Mouse (Mus musculus) MEL (cell line): ENCODE data around the gene Wee1. TPM values are rescaled to one million over a fixed set of nuclear protein-coding genes. Genes with fewer than 3 reads are reported as not detected.

Experiments used
- DNase-seq: peaks from one replicate; pipeline ENCODE4 v3.0.0; 2011; ENCODE audit warnings: low read depth, low spot score
- H3K27ac ChIP-seq: 2 replicates; pipeline ENCODE4 v1.5.1; 2012; ENCODE audit warnings: low read depth, mild to moderate bottlenecking, control low read depth, low read length, moderate library complexity; ENCODE audit not compliant: control insufficient read depth
- H3K27me3 ChIP-seq, 2 experiments: fragments of 150-350 bp in 1 of 2; sonication (generic) in 1 of 2; 2 replicates each; pipeline ENCODE4 v1.6.1; 2012; ENCODE audit warnings: low read length in 2 of 2, mild to moderate bottlenecking in 2 of 2, improper control_type of control experiment in 1 of 2, moderate library complexity in 1 of 2; ENCODE audit not compliant: insufficient read depth in 2 of 2, control insufficient read depth in 1 of 2
- H3K36me3 ChIP-seq, 2 experiments: 2 replicates each; pipeline ENCODE4 v1.6.1; 2012 to 2014; ENCODE audit warnings: low read length in 2 of 2, improper control_type of control experiment in 1 of 2, inconsistent platforms in 1 of 2, mild to moderate bottlenecking in 1 of 2; ENCODE audit not compliant: insufficient read depth in 2 of 2, control insufficient read depth in 1 of 2
- H3K4me1 ChIP-seq, 2 experiments: fragments of 150-350 bp in 1 of 2; sonication (generic) in 1 of 2; 2 replicates each; pipeline ENCODE4 v1.6.1; 2012; ENCODE audit warnings: low read length in 2 of 2, improper control_type of control experiment in 1 of 2, mild to moderate bottlenecking in 1 of 2; ENCODE audit not compliant: insufficient read depth in 2 of 2, control insufficient read depth in 1 of 2
- H3K4me3 ChIP-seq, 2 experiments: fragments of 150-350 bp in 1 of 2; sonication (generic) in 1 of 2; 2 replicates each; pipeline ENCODE4 v1.5.1; 2012; ENCODE audit warnings: low read depth in 2 of 2, low read length in 2 of 2, mild to moderate bottlenecking in 2 of 2, moderate library complexity in 2 of 2, control low read depth in 1 of 2, improper control_type of control experiment in 1 of 2; ENCODE audit not compliant: control insufficient read depth in 1 of 2, insufficient read depth in 1 of 2
- H3K79me2 ChIP-seq: 2 replicates; pipeline ENCODE4 v1.6.1; 2012; ENCODE audit warnings: mild to moderate bottlenecking, low read length, moderate library complexity; ENCODE audit not compliant: control insufficient read depth, poor library complexity, insufficient read depth
- H3K9ac ChIP-seq: 2 replicates; pipeline ENCODE4 v1.6.1; 2012; ENCODE audit warnings: low read depth, mild to moderate bottlenecking, control low read depth, low read length, moderate library complexity; ENCODE audit not compliant: control insufficient read depth, poor library complexity, severe bottlenecking
- H3K9me3 ChIP-seq: fragments of 150-350 bp; sonication (generic); replicated peaks from 2 replicates; pipeline ENCODE4 v1.6.1; 2012; ENCODE audit warnings: mild to moderate bottlenecking, low read length, improper control_type of control experiment, moderate library complexity; ENCODE audit not compliant: insufficient read depth
- CHD1 ChIP-seq: IDR thresholded peaks from 2 replicates; pipeline ENCODE4 v1.6.1; 2012; ENCODE audit warnings: low read depth, mild to moderate bottlenecking, inconsistent platforms, low read length, improper control_type of control experiment
- CHD2 ChIP-seq: IDR thresholded peaks from 2 replicates; pipeline ENCODE4 v1.6.1; 2011; ENCODE audit warnings: low read length, improper control_type of control experiment
- CTCF ChIP-seq, 3 experiments: IDR thresholded peaks in 2 of 3; conservative IDR thresholded peaks in 1 of 3; 2 replicates each; pipeline ENCODE4 v1.5.1; 2011 to 2012; ENCODE audit warnings: low read length in 3 of 3, low read depth in 2 of 3, mild to moderate bottlenecking in 2 of 3, improper control_type of control experiment in 1 of 3, inconsistent platforms in 1 of 3, mixed read lengths in 1 of 3, moderate library complexity in 1 of 3; ENCODE audit not compliant: control insufficient read depth in 1 of 3, insufficient read depth in 1 of 3, poor library complexity in 1 of 3, severe bottlenecking in 1 of 3
- ELF1 ChIP-seq: IDR thresholded peaks from 2 replicates; pipeline ENCODE4 v1.6.1; 2014; ENCODE audit warnings: low read depth, mild to moderate bottlenecking, inconsistent platforms, low read length, improper control_type of control experiment, moderate library complexity
- EP300 ChIP-seq, 2 experiments: IDR thresholded peaks; 2 replicates each; pipeline ENCODE4 v1.6.1; 2011; ENCODE audit warnings: improper control_type of control experiment in 2 of 2, low read length in 2 of 2, low read depth in 1 of 2, mild to moderate bottlenecking in 1 of 2
- ETS1 ChIP-seq: IDR thresholded peaks from 2 replicates; pipeline ENCODE4 v1.6.1; 2012; ENCODE audit warnings: low read depth, mild to moderate bottlenecking, inconsistent platforms, low read length, improper control_type of control experiment, moderate library complexity
- GABPA ChIP-seq: IDR thresholded peaks from 2 replicates; pipeline ENCODE4 v1.6.1; 2012; ENCODE audit warnings: low read depth, mild to moderate bottlenecking, inconsistent platforms, low read length, improper control_type of control experiment, moderate library complexity
- GATA1 ChIP-seq: IDR thresholded peaks from 2 replicates; pipeline ENCODE4 v1.6.1; 2011; ENCODE audit warnings: low read depth, low read length, improper control_type of control experiment
- HCFC1 ChIP-seq: IDR thresholded peaks from 2 replicates; pipeline ENCODE4 v1.6.1; 2012; ENCODE audit warnings: low read depth, mild to moderate bottlenecking, inconsistent platforms, low read length, improper control_type of control experiment, moderate library complexity
- MAFK ChIP-seq: IDR thresholded peaks from 2 replicates; pipeline ENCODE4 v1.6.1; 2011; ENCODE audit warnings: low read depth, mild to moderate bottlenecking, low read length, improper control_type of control experiment, borderline replicate concordance
- MAZ ChIP-seq: IDR thresholded peaks from 2 replicates; pipeline ENCODE4 v1.6.1; 2012; ENCODE audit warnings: low read depth, mild to moderate bottlenecking, inconsistent platforms, low read length, improper control_type of control experiment
- MYB ChIP-seq: IDR thresholded peaks from 2 replicates; pipeline ENCODE4 v1.6.1; 2011; ENCODE audit warnings: mild to moderate bottlenecking, low read depth, low read length, improper control_type of control experiment
- MYC ChIP-seq: IDR thresholded peaks from 2 replicates; pipeline ENCODE4 v1.6.1; 2011; ENCODE audit warnings: low read depth, mild to moderate bottlenecking, low read length, improper control_type of control experiment, moderate library complexity
- NRF1 ChIP-seq: IDR thresholded peaks from 2 replicates; pipeline ENCODE4 v1.6.1; 2014; ENCODE audit warnings: low read depth, mild to moderate bottlenecking, inconsistent platforms, low read length, improper control_type of control experiment, moderate library complexity; ENCODE audit not compliant: poor library complexity, insufficient read depth, severe bottlenecking
- POLR2A ChIP-seq, 2 experiments: IDR thresholded peaks; 2 replicates each; pipeline ENCODE4 v1.6.1; 2011 to 2012; ENCODE audit warnings: low read length in 2 of 2, mild to moderate bottlenecking in 2 of 2, control low read depth in 1 of 2, improper control_type of control experiment in 1 of 2, low read depth in 1 of 2, moderate library complexity in 1 of 2; ENCODE audit not compliant: control insufficient read depth in 1 of 2, insufficient read depth in 1 of 2, poor library complexity in 1 of 2
- POLR2AphosphoS5 ChIP-seq: IDR thresholded peaks from 2 replicates; pipeline ENCODE4 v1.6.1; 2012; ENCODE audit warnings: low read depth, borderline replicate concordance, mild to moderate bottlenecking, inconsistent platforms, low read length, moderate library complexity, mixed read lengths
- RAD21 ChIP-seq: IDR thresholded peaks from 2 replicates; pipeline ENCODE4 v1.6.1; 2011; ENCODE audit warnings: mild to moderate bottlenecking, low read depth, low read length, improper control_type of control experiment
- RCOR1 ChIP-seq: IDR thresholded peaks from 2 replicates; pipeline ENCODE4 v1.6.1; 2012; ENCODE audit warnings: low read depth, mild to moderate bottlenecking, inconsistent platforms, low read length, improper control_type of control experiment
- SIN3A ChIP-seq: IDR thresholded peaks from 2 replicates; pipeline ENCODE4 v1.6.1; 2012; ENCODE audit warnings: low read length, improper control_type of control experiment, inconsistent platforms
- SMC3 ChIP-seq: IDR thresholded peaks from 2 replicates; pipeline ENCODE4 v1.6.1; 2011; ENCODE audit warnings: low read depth, low read length, improper control_type of control experiment
- USF2 ChIP-seq, 2 experiments: IDR thresholded peaks; 2 replicates each; pipeline ENCODE4 v1.6.1; 2011 to 2012; ENCODE audit warnings: improper control_type of control experiment in 2 of 2, low read length in 2 of 2, borderline replicate concordance in 1 of 2, inconsistent platforms in 1 of 2, low read depth in 1 of 2, mild to moderate bottlenecking in 1 of 2; ENCODE audit not compliant: insufficient read depth in 1 of 2
- ZC3H11A ChIP-seq: IDR thresholded peaks from 2 replicates; pipeline ENCODE4 v1.6.1; 2012; ENCODE audit warnings: low read depth, mild to moderate bottlenecking, inconsistent platforms, low read length, improper control_type of control experiment
- ZMIZ1 ChIP-seq: IDR thresholded peaks from 2 replicates; pipeline ENCODE4 v1.6.1; 2012; ENCODE audit warnings: low read depth, mild to moderate bottlenecking, inconsistent platforms, low read length, improper control_type of control experiment, moderate library complexity
- ZNF384 ChIP-seq: IDR thresholded peaks from 2 replicates; pipeline ENCODE4 v1.6.1; 2012; ENCODE audit warnings: low read depth, mild to moderate bottlenecking, inconsistent platforms, low read length, improper control_type of control experiment
- polyA plus RNA-seq, 2 experiments: library from polyadenylated mRNA; stranded (reverse) in 1 of 2; unstranded in 1 of 2; fragments of >175 nt in 1 of 2; fragments of >200 nt in 1 of 2; gene quantifications; 2 replicates each; pipeline versions ENCODE4 v1.2.1 to v1.2.4; 2012; ENCODE audit warnings: low replicate concordance in 2 of 2, low read depth in 1 of 2; ENCODE audit not compliant: insufficient read length in 2 of 2, insufficient read depth in 1 of 2, missing spikeins in 1 of 2
- total RNA-seq: library from RNA; depleted of rRNA; stranded (reverse); fragments of 300-350 nt; gene quantifications from 2 replicates; pipeline ENCODE4 v1.2.3, GENCODE M21; 2012

Wee1 gene
- total and polyA plus RNA-seq, 3 experiments: 9.3 to 23.0 TPM; not detected in 1

DNA sequence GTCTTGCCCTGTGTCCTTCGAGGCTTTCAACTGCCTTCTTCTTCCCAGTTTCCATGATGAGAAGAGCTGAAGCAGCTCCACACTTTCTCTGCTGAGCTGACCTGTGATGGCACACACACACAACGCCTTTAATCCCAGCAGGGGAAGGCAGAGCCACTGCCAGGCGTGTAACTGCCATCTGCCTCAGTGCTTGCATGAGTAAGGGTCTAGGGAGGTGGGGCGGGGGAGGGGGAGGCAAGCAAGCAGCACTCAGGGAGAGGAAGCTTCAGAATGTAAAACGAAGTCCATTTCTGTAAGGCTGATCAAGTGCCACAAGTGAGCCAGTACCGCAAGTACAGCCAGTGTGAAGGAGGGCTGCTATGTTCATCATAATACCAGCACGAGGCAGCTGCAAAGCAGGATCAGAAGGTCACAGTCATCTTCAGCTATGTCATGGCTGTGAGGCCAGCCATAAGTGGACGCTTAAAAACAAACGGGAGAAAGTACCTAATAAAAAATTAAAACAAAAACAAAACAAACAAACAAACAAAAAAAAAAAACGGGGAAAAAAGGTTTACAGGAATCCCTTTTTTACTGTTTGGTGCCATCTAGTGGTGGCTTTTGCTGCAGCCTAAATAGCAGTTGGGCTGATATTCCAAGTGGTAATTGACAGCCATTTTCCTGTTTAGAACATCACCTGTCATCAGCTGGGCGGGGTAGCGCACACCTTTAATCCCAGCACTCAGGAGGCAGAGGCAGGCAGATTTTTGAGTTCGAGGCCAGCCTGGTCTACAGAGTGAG is 38.3 kb upstream of the Wee1 start:
- Histone ChIP-seq H3K9me3 (no peaks in the 10 kb centered on the region), H3K27me3 (no peaks in the 10 kb centered on the region), H3K4me3 (no peak overlapping the region), H3K79me2 (no peaks in the 10 kb centered on the region), H3K36me3 (peaks cover 0 to 26% of the 10 kb centered on the region in 2 experiments; a peak in 2 of 4 replicates), H3K4me1 (no peaks in the 10 kb centered on the region), H3K9ac (no peak overlapping the region), H3K27ac (no peak overlapping the region)
- TF ChIP-seq RAD21 (peak; percentile 78), CHD1 (no peak), ZC3H11A (peak; percentile 63), MYC (no peak), CHD2 (no peak), POLR2A (IDR thresholded peaks at IDR 0.05; ENCODE audit: control insufficient read depth in 1 of 2, insufficient read depth in 1 of 2, low read depth in 1 of 2, low read length in 2 of 2, poor library complexity in 1 of 2) (no peak), GATA1 (no peak), SMC3 (peak; percentile 72), ZNF384 (peak; percentile 93), SIN3A (peak; percentile 39; the same call in 1 of the 2 replicates), ELF1 (0 out of 2 replicates have a peak, but pooled peaks have one; percentile 7), MYB (no peak), ZMIZ1 (no peak), HCFC1 (no peak), MAZ (no peak), NRF1 (no peak), GABPA (no peak), USF2 (IDR thresholded peaks at IDR 0.05; ENCODE audit: borderline replicate concordance in 1 of 2, insufficient read depth in 1 of 2, low read depth in 1 of 2, low read length in 2 of 2) (no peak), RCOR1 (no peak), CTCF (IDR thresholded peaks at IDR 0.05 in 2 of 3, conservative IDR thresholded peaks at IDR 0.05 in 1 of 3; ENCODE audit: control insufficient read depth in 1 of 3, insufficient read depth in 1 of 3, low read depth in 2 of 3, low read length in 3 of 3, poor library complexity in 1 of 3, severe bottlenecking in 1 of 3) (peak; percentile 47 to 78 (median 70))
- peak; percentile 75 for DNase-seq

DNA sequence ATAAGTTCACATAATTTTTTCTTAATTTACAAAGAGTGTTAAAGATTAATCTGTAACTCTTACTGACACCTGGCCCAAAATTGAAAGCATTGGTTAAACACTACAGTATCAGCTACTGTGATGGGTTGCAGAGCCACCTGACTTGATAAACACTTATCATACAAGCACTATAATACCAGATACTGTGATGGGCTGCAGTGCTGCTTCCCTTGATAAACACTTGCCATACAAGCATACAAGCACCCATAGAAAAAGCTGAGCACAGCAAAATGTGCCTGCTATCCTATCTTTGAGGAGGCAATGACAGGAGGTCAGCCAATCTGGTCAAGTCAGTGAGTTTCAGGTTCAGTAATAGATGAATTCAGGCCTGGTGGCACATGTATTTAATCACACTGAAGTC is 36.6 kb upstream of the Wee1 start:
- Histone ChIP-seq H3K9me3 (no peaks in the 10 kb centered on the region), H3K9ac (no peak overlapping the region), H3K4me1 (no peaks in the 10 kb centered on the region), H3K4me3 (no peak overlapping the region), H3K36me3 (peaks cover 0 to 25% of the 10 kb centered on the region in 2 experiments; a peak in 2 of 4 replicates), H3K27ac (no peak overlapping the region), H3K79me2 (no peaks in the 10 kb centered on the region), H3K27me3 (no peaks in the 10 kb centered on the region)
- no peak for DNase-seq
- TF ChIP-seq MAFK (peak; percentile 49; the same call in 1 of the 2 replicates), POLR2AphosphoS5 (no peak), ETS1 (no peak), EP300 (IDR thresholded peaks at IDR 0.05; ENCODE audit: low read depth in 1 of 2, low read length in 2 of 2) (no peak; a peak in 1 of 4 replicates)
